Mouse (Mus musculus) bone marrow, adult 2 months (tissue): ENCODE measurements at regions not wholly inside any gene's neighbourhood (a gene's known extent, or its start where the extent isn't known, plus 50 kb on each side); places are given as distances from the start of the nearest gene placed in this dataset.

Source experiments
- H3K27ac ChIP-seq: fragments of 200-500 bp; 2 replicates; pipeline ENCODE4 v1.5.1; 2012; ENCODE audit warnings: low read depth, mild to moderate bottlenecking, control low read depth, inconsistent platforms, low read length; ENCODE audit not compliant: control insufficient read depth, poor library complexity, insufficient read depth
- H3K4me1 ChIP-seq: fragments of 200-500 bp; 2 replicates; pipeline ENCODE4 v1.6.1; 2011; ENCODE audit warnings: low read length; ENCODE audit not compliant: control insufficient read depth, insufficient read depth
- H3K4me3 ChIP-seq: fragments of 200-500 bp; replicated peaks from 2 replicates; pipeline ENCODE3; 2011; ENCODE audit warnings: mild to moderate bottlenecking, low read depth, low read length, control low read depth; ENCODE audit not compliant: control insufficient read depth
- CTCF ChIP-seq: fragments of 200-500 bp; IDR thresholded peaks from 2 replicates; pipeline ENCODE4 v1.5.1; 2011; ENCODE audit warnings: low read length, control low read depth; ENCODE audit not compliant: control insufficient read depth, insufficient read depth
- POLR2A ChIP-seq: fragments of 200-500 bp; IDR thresholded peaks from 2 replicates; pipeline ENCODE4 v1.6.1; 2011; ENCODE audit warnings: low read depth, mild to moderate bottlenecking, control low read depth, low read length, borderline replicate concordance; ENCODE audit not compliant: control insufficient read depth
- WGBS: fragments of 180-500 bp; shearing (Covaris S2); methylation state at CpG from one replicate; pipeline ENCODE4 v1.1.7; 2018; 5-methylcytosine and 5-hydroxymethylcytosine counted together

DNA sequence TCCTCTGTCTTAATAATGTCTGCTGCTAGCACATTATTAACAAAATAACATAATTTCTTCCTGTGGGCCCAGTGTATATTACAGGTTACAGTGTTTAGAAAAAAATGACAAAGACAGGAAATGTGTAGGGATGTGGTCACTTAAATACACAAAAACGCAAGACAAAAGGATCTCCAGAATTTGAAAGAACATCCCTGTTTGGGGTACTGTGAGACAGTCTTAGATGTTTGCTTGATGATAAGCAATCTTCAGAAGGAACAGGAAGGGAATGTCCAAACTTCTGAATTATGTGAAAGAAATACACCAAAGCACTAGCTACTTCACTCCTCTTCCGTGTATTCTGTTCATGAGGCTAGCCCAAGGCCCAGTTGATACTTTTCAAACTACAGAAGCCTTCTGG is 251.8 kb downstream of the Ptprc start:
- 43% methylated on average over 2 of the region's 2 CpGs for WGBS
- no peak overlapping the region for H3K4me3 ChIP-seq
- TF ChIP-seq POLR2A (no peak), CTCF (no peak)
- peaks cover 2% of the 10 kb centered on the region for H3K4me1 ChIP-seq
- no peak overlapping the region for H3K27ac ChIP-seq

DNA sequence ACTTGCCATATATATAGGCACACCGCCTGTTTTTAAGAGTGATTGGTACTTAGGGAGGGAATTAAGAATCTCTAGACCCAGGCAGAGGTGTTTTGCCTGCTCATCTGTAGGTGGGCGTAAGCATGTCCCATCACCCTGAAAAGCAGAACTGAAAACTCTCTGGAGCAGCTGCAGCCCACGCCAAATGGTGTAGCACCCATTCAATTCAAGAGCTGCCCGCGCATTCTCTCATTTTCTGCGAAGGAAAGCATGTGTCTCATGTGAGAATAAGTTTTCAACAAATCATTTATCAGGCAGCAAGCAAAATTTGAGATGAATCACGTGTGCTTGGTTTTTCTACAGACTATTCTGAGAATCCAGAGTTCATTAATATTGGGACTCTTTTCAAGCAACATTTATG is 252.7 kb downstream of the Ptprc start:
- peaks cover 2% of the 10 kb centered on the region; the same call in 1 of the 2 replicates for H3K4me1 ChIP-seq
- WGBS, result 59% methylated on average over 7 of the region's 7 CpGs
- no peak for TF ChIP-seq CTCF
- no peak for TF ChIP-seq POLR2A
- no peak overlapping the region for H3K27ac ChIP-seq
- H3K4me3 ChIP-seq, result no peak overlapping the region

DNA sequence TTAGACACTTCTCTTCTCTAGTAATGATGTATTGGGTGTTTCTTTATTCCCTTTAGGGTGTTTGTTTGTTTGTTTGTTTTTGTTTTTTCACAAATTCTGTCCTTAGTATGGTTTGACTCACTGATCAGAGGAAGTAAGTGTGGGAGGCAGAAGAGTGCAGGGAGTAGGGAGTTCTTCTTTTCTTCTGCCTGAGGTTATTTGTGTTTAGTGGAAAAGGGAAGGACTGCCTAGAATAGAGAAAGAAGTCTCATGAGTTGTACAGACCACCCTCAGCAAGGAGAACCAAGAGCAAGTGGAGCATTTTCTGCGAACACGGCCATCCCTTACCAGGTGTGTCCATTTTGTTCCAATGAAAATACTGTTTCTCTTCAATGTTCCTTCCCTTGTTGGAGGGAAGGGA is 253.9 kb downstream of the Ptprc start:
- 43% methylated on average over 2 of the region's 2 CpGs for WGBS

DNA sequence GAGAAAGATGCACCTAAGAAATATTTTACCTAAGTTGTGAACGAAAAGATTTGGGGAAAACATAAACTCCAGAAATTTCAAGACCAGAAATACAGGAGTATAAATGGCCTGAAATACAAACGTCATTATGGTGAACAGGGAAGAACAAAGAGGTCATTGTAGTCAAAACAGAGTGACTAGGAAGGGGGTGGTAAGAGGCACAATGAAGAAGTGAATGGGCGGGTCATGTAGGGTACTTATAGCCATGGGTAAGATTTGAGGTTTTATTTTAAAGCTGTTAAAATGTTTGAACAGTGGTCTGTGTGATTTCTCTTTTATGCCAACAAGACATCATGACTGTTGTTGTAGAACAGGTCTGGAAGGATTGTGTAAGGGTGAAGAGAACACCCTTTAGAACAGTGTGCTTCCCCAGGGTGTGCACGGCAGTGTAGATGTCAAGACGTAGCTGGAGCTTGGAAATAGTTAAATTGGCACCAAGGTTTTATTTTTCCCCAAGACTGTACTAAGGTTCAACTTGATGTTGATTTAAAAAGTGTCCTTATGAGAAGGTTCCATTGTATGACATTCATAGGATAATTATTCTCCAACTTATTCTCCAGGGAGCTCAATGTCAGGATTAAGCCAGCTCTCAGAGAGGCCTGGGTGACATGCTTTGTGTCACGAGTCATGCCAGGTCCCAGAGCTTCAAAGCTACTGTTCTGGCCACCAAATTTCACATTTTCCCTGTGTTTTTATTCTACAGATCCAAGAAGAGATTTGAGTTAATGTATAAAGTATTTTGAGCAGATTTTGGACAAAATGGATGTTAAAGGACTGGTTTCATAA is 255.6 kb downstream of the Ptprc start:
- WGBS, result 77% methylated on average over 6 of the region's 6 CpGs
- Histone ChIP-seq H3K4me3 (no peak overlapping the region), H3K4me1 (peaks cover 2% of the 10 kb centered on the region; the same call in 1 of the 2 replicates), H3K27ac (no peak overlapping the region)
- no peak for TF ChIP-seq POLR2A

More for the DNA sequence above, 253.9 kb downstream of the Ptprc start:
- Histone ChIP-seq H3K27ac (no peak overlapping the region), H3K4me3 (no peak overlapping the region), H3K4me1 (peaks cover 2% of the 10 kb centered on the region; the same call in 1 of the 2 replicates)
- TF ChIP-seq CTCF, result no peak
- TF ChIP-seq POLR2A, result no peak

DNA sequence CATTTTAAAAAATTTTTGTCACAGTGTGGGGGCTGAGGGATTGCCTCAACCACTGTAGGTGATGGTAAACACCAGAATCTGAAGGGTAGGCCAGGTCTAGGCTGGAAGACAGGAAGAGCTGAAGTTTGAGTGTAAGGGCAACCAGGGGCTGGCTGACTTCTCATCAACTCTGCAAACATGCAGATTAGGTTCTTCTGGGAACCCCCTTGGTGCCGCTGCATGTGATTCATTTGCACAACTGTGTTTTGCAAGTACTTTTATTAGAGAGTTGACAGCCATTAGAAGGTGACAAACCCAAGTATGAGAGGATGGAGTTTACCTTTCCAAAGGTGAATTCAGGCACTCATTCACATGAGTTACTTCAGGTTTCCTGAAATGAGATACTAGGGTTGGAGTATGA is 258.1 kb downstream of the Ptprc start:
- TF ChIP-seq POLR2A (no peak), CTCF (no peak)
- WGBS, result 62% methylated on average over 1 of the region's 1 CpGs
- H3K4me1 ChIP-seq, result peaks cover 2% of the 10 kb centered on the region; the same call in 1 of the 2 replicates
- H3K4me3 ChIP-seq, result no peak overlapping the region
- no peak overlapping the region for H3K27ac ChIP-seq

DNA sequence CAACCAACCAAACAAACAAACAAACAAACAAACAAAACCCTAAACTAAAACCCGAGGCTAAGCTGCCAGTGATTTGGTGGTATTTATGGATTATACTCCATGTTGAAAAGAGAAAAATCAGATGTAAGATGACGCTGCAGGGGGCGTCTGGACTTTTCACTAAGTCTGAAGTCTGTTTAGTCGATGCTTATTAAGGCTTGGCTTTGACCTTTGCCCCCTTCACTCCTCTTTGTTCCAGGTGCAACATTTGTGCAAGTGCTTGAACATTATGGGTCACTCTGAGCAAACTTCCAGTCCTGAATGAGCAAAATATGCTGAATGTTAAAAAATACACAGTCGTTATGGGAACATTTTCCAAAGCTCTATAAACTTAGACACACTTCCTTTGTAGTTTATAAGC is 268.6 kb downstream of the Ptprc start:
- TF ChIP-seq CTCF (no peak), POLR2A (no peak)
- no peak overlapping the region for H3K27ac ChIP-seq
- H3K4me3 ChIP-seq, result no peak overlapping the region
- 72% methylated on average over 5 of the region's 5 CpGs for WGBS
- H3K4me1 ChIP-seq, result no peaks in the 10 kb centered on the region; the same call in 1 of the 2 replicates

DNA sequence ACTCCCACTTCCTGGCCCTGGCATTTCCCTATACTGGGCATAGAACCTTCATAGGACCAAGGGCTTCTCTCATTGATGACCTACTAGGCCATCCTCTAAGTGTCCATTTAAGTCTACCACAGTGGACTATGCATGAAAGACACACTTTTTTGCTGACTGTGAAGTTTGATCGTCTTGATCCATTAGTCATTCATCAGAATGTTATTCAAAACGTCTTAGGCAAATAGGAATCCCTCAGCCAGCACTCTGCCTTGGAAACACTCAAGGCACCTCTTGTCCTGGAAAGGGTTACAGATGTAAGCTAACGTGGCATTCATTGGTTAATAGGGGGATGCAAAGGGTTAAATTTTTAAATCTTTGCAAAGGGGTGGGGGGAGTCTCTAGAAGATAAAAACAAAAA is 269.0 kb downstream of the Ptprc start:
- TF ChIP-seq POLR2A, result no peak
- TF ChIP-seq CTCF, result no peak
- Histone ChIP-seq H3K27ac (no peak overlapping the region), H3K4me3 (no peak overlapping the region), H3K4me1 (no peaks in the 10 kb centered on the region; the same call in 1 of the 2 replicates)
- 73% methylated on average over 3 of the region's 3 CpGs for WGBS

DNA sequence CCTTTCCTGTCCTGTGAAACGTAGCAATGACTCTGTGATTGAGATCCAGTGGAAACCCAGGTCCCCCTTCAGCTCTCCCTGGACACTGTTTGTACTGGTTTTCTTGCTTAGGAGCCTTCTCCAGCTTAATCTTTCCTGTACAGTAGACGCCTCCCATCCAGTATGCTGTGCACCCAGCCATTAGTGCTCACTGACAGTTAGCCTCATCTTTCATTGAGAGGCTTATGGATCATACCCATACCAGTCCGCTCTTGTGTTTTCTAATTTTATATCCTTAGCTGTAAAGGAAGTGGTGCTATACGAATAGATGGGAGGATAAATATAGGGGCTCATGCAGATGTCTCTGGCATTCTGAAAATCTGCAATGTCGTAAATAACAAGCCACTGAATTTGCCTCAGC is 269.9 kb downstream of the Ptprc start:
- Histone ChIP-seq H3K27ac (no peak overlapping the region), H3K4me1 (no peaks in the 10 kb centered on the region; the same call in 1 of the 2 replicates), H3K4me3 (no peak overlapping the region)
- 62% methylated on average over 5 of the region's 5 CpGs for WGBS
- TF ChIP-seq POLR2A (no peak), CTCF (no peak)
